ENCODE assay signal across 15 mouse cellular contexts in genomic region chr5:5341611-5342010, GRCm38 (mm10).
DNase-seq lines count a peak whose midpoint lies in the region; ATAC-seq and TF ChIP-seq lines count a peak whose summit lies in the region.
"Had no signal": no experiment of that assay in that cellular context is flagged by ENCODE, and none has a peak within 500 bp of the region (broad histone marks: within the 10 kb centered on the region; RNA-seq: fewer than 3 reads in every experiment).

No protein-coding gene starts in this region.

- H3K9me3 ChIP-seq in forebrain, embryonic 12.5 days, result no peaks in the 10 kb centered on the region
- no peaks in the 10 kb centered on the region for H3K9me3 ChIP-seq in forebrain, embryonic 11.5 days (ENCODE audit: control insufficient read depth, low read length)
- H3K9me3 ChIP-seq in lung, embryonic 14.5 days (ENCODE audit: low read depth, low read length), result no peaks in the 10 kb centered on the region
- no peaks in the 10 kb centered on the region for H3K9me3 ChIP-seq in heart, embryonic 15.5 days (replicated peaks)
- H3K9me3 ChIP-seq: embryonic facial prominence, embryonic 15.5 days had no signal

- H3K4me1 ChIP-seq in forebrain, embryonic 12.5 days, result peaks cover 26% of the 10 kb centered on the region
- peaks cover 15% of the 10 kb centered on the region for H3K4me1 ChIP-seq in forebrain, embryonic 11.5 days (replicated peaks; ENCODE audit: control insufficient read depth, insufficient read depth, low read length)
- peaks cover 31% of the 10 kb centered on the region for H3K4me1 ChIP-seq in lung, embryonic 14.5 days (ENCODE audit: insufficient read depth)
- peaks cover 35% of the 10 kb centered on the region for H3K4me1 ChIP-seq in heart, embryonic 15.5 days (replicated peaks)

- intact Hi-C loops in left cerebral cortex, postnatal 4 days (cut with DNase I), result no loop called here

- TF ChIP-seq POLR2A in brain, embryonic 14.5 days (IDR thresholded peaks at IDR 0.05; ENCODE audit: borderline replicate concordance, extremely low read depth, insufficient read depth, insufficient read length, poor library complexity, severe bottlenecking), result no peak

- no peak for TF ChIP-seq CTCF in lung, embryonic 14.5 days (IDR thresholded peaks at IDR 0.05; ENCODE audit: low read depth)
- no peak for TF ChIP-seq CTCF in brain, embryonic 14.5 days (IDR thresholded peaks at IDR 0.05; ENCODE audit: borderline replicate concordance, extremely low read depth, insufficient read depth, insufficient read length)

- H3K4me3 ChIP-seq in forebrain, embryonic 12.5 days (replicated peaks), result no peak overlapping the region
- H3K4me3 ChIP-seq in forebrain, embryonic 11.5 days (ENCODE audit: low read depth, low read length), result no peak overlapping the region
- no peak overlapping the region for H3K4me3 ChIP-seq in lung, embryonic 14.5 days (ENCODE audit: low read depth, low read length)
- H3K4me3 ChIP-seq in heart, embryonic 15.5 days, result no peak overlapping the region
- H3K4me3 ChIP-seq: embryonic facial prominence, embryonic 15.5 days had no signal

- 83% methylated on average over 8 of the region's 8 CpGs for WGBS in forebrain, embryonic 12.5 days
- 88% methylated on average over 8 of the region's 8 CpGs for WGBS in forebrain, embryonic 11.5 days
- 47% methylated on average over 8 of the region's 8 CpGs for WGBS in lung, embryonic 14.5 days
- WGBS in heart, embryonic 15.5 days, result 28% methylated on average over 8 of the region's 8 CpGs

- peak overlapping the region; percentile 88; the same call in 1 of the 2 replicates for H3K27ac ChIP-seq in forebrain, embryonic 12.5 days
- H3K27ac ChIP-seq in forebrain, embryonic 11.5 days (ENCODE audit: low read depth, low read length), result no peak overlapping the region
- peak overlapping the region; percentile 89 for H3K27ac ChIP-seq in lung, embryonic 14.5 days (ENCODE audit: low read depth)
- H3K27ac ChIP-seq in heart, embryonic 15.5 days, result peak overlapping the region; percentile 90
- H3K27ac ChIP-seq: embryonic facial prominence, embryonic 15.5 days had no signal

- no peak for DNase-seq in forebrain, embryonic 11.5 days (ENCODE audit: low spot score)
- DNase-seq in lung, embryonic 14.5 days, result peak; percentile 30
- DNase-seq in lung, postnatal 25 days (ENCODE audit: low spot score), result no peak
- DNase-seq in brain, embryonic 14.5 days (ENCODE audit: low read depth), result peak; percentile 60
- DNase-seq in urinary bladder, postnatal 36 days (ENCODE audit: low spot score in 2 of 2), result no peak
- DNase-seq in left cerebral cortex, postnatal 4 days, result no peak
- DNase-seq: adrenal gland, postnatal 10 days; cerebellum, postnatal 36 days; kidney, adult 8-10 months; right cerebral cortex, adult 18-20 months; thymus, adult 18-20 months had no signal

- ATAC-seq in forebrain, embryonic 12.5 days (ENCODE audit: low FRiP score), result no peak
- no peak for ATAC-seq in forebrain, embryonic 11.5 days (replicated peaks; ENCODE audit: low FRiP score)
- ATAC-seq in lung, embryonic 14.5 days (ENCODE audit: insufficient read depth), result no peak
- peak; percentile 80 for ATAC-seq in heart, embryonic 15.5 days (replicated peaks; ENCODE audit: insufficient number of reproducible peaks, insufficient read depth, low FRiP score, low read depth)

- no peaks in the 10 kb centered on the region for H3K27me3 ChIP-seq in forebrain, embryonic 12.5 days
- no peaks in the 10 kb centered on the region for H3K27me3 ChIP-seq in forebrain, embryonic 11.5 days (ENCODE audit: control insufficient read depth, insufficient read depth, low read length)
- no peaks in the 10 kb centered on the region for H3K27me3 ChIP-seq in lung, embryonic 14.5 days (ENCODE audit: insufficient read depth, low read length)
- no peaks in the 10 kb centered on the region for H3K27me3 ChIP-seq in heart, embryonic 15.5 days
- H3K27me3 ChIP-seq: embryonic facial prominence, embryonic 15.5 days had no signal

- H3K9ac ChIP-seq in forebrain, embryonic 12.5 days, result no peak overlapping the region
- H3K9ac ChIP-seq in forebrain, embryonic 11.5 days (ENCODE audit: low read length), result no peak overlapping the region
- H3K9ac ChIP-seq in lung, embryonic 14.5 days, result no peak overlapping the region
- H3K9ac ChIP-seq in heart, embryonic 15.5 days, result no peak overlapping the region
- H3K9ac ChIP-seq: embryonic facial prominence, embryonic 15.5 days had no signal

- no peak overlapping the region for H3K4me2 ChIP-seq in forebrain, embryonic 12.5 days
- H3K4me2 ChIP-seq in forebrain, embryonic 11.5 days (ENCODE audit: low read depth, low read length, severe bottlenecking), result no peak overlapping the region
- H3K4me2 ChIP-seq in lung, embryonic 14.5 days, result no peak overlapping the region
- H3K4me2 ChIP-seq in heart, embryonic 15.5 days, result peak overlapping the region; percentile 55
- H3K4me2 ChIP-seq: liver, embryonic 11.5 days had no signal

- no peaks in the 10 kb centered on the region for H3K36me3 ChIP-seq in forebrain, embryonic 12.5 days (replicated peaks)
- H3K36me3 ChIP-seq in forebrain, embryonic 11.5 days (ENCODE audit: control insufficient read depth, insufficient read depth, low read length), result no peaks in the 10 kb centered on the region
- no peaks in the 10 kb centered on the region for H3K36me3 ChIP-seq in lung, embryonic 14.5 days (ENCODE audit: insufficient read depth)
- H3K36me3 ChIP-seq in heart, embryonic 15.5 days, result no peaks in the 10 kb centered on the region
- H3K36me3 ChIP-seq: embryonic facial prominence, embryonic 15.5 days had no signal

Comparison
In these comparisons a context has a peak if more than half of its experiments do, and no peak if none do; other contexts are left out.
1. DNase-seq: peak in lung, embryonic 14.5 days (single experiment) and brain, embryonic 14.5 days (single experiment); none in forebrain, embryonic 11.5 days (single experiment), lung, postnatal 25 days (single experiment), urinary bladder, postnatal 36 days (0 of 2) and left cerebral cortex, postnatal 4 days (single experiment).